Mouse (Mus musculus): ENCODE measurements around the gene Tnfrsf26. TPM values are rescaled to one million over a fixed set of nuclear protein-coding genes. Genes with fewer than 3 reads are reported as not detected.

Gene Tnfrsf26
- polyA plus RNA-seq (2017; shearing (Covaris generic)) = 38.9 TPM

DNA sequence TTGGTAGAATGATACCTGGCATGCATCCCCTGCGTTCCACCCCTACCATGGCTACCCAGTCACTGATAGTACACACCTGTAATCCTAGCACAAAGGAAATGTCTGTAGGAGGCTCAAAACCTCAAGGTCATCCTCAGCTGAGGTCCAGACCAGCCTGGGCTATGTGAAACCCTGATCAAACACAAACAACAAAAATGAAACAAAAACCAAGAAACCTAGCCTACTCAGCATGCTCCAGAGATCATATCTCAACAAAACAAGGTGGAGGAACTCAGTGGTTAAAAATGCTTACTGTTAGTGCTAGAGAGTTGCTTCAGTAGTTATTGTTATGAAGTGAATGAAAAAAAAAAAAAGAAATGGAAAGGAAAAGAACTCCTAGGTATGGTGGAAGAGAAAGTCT lies at the start of gene Tnfrsf26:
Gene Tnfrsf26, minus strand, starts transcription at position 183 of the 400 bp plus-strand sequence.

DNA sequence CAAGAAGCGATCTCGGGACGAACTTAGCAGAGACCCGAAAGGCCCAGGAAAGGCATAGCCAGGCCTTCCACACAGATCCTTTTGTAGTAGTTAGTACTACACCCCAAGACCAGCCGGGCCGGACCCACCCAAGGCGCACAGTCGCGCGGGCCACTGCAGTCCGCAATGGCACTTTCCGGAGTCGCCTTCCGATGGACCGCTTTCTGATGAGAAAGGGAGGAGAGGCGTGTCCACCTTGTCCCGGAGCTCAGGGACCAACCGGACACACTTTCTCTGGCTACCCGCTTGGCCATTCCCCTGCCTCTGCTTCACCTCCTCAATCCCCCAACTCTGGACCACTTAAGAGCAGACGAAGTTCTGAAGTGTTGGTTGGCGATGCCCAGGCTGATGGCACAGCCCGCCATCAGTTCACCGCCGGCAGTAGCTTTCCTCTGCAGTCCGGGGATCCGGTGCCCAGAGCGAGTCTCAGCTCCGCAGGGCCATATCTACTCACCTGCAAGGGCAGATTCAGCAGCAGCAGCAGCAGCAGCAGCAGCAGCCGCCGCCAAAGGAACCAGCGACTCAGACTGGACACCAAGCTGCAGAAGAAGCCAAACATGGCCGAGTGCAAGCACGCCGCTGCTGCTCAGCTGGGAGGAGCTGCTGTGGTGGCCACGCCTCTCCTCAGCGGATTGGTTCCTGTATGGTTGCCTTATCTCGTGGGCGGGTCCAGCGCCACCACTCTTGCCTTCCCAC lies 20.7 kb upstream of the Tnfrsf26 start, which contains the start of gene Tnfrsf22:
Gene Tnfrsf22, minus strand, starts transcription at position 628 of the 735 bp plus-strand sequence.

DNA sequence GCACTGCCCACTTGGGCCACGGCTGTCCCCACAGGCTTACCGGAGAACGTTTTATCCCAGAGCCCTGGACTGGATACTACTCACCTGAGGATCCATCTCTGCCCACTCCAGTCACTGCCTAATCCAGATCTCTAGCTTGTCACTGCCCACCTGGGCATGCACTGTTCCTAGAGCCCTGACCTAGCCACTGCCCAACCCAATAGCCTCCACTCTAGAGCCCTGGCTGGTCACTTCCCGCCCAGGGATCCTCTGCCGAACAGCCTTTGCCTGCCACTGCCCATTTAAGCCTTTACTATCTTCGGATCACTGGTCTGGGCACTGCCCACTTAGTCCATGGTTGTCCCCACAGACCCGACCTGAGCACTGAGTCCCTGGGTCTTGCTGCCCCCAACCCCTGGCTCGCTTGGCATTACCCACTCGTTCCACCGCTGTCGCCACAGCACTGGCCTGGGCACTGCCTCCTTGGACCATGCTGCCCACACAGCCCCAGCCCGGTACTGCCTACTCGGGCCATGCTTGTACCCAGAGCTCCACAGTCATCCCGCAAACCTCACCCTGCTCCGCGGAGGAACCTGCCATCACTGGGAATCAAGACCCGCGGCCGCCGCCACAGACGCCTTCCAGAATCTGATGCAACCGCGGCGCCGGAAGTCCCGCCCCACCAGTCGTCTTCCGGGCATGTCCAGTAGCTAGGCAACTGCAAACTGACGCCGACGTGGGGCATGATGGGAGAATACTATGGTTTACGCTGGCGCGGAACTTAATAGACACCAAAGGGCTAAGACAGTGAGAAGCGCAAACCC lies 28.9 kb downstream of the Tnfrsf26 start, which contains the start of gene Cars:
Gene Cars, minus strand, starts transcription at position 663 of the 803 bp plus-strand sequence.

Other genes with a start within 250 kb of the Tnfrsf26 start
- 8.0 TPM for gene Cdkn1c, start 167.7 kb downstream of the Tnfrsf26 start, polyA plus RNA-seq (2017; shearing (Covaris generic))
- gene Slc22a18, start 155.0 kb downstream of the Tnfrsf26 start, polyA plus RNA-seq (2017; shearing (Covaris generic)) = not detected
- not detected for gene Phlda2, start 125.6 kb downstream of the Tnfrsf26 start, polyA plus RNA-seq (2017; shearing (Covaris generic))
- gene Nap1l4, start 79.6 kb downstream of the Tnfrsf26 start, polyA plus RNA-seq (2017; shearing (Covaris generic)) = 363 TPM
- gene Cars, start 28.6 kb downstream of the Tnfrsf26 start, polyA plus RNA-seq (2017; shearing (Covaris generic)) = 55.5 TPM
- 15.9 TPM for gene Tnfrsf22, start 20.9 kb upstream of the Tnfrsf26 start, polyA plus RNA-seq (2017; shearing (Covaris generic))
- gene Tnfrsf23, start 57.1 kb upstream of the Tnfrsf26 start, polyA plus RNA-seq (2017; shearing (Covaris generic)) = 9.6 TPM
- 16.6 TPM for gene Osbpl5, start 128.3 kb upstream of the Tnfrsf26 start, polyA plus RNA-seq (2017; shearing (Covaris generic))
- gene Mrgprg, start 138.3 kb upstream of the Tnfrsf26 start, polyA plus RNA-seq (2017; shearing (Covaris generic)) = not detected
- 0.45 TPM for gene Mrgpre, start 155.8 kb upstream of the Tnfrsf26 start, polyA plus RNA-seq (2017; shearing (Covaris generic))
- 15.8 TPM for gene Nadsyn1, start 194.1 kb upstream of the Tnfrsf26 start, polyA plus RNA-seq (2017; shearing (Covaris generic))
- gene Dhcr7, start 194.4 kb upstream of the Tnfrsf26 start, polyA plus RNA-seq (2017; shearing (Covaris generic)) = 25.7 TPM
- gene Gm498, start 238.1 kb upstream of the Tnfrsf26 start, polyA plus RNA-seq (2017; shearing (Covaris generic)) = not detected

Measured in naive thymus-derived CD4-positive, alpha-beta T cell, adult 5 months (primary cell).